Mouse (Mus musculus): ENCODE measurements at regions not wholly inside any gene's neighbourhood (a gene's known extent, or its start where the extent isn't known, plus 50 kb on each side); places are given as distances from the start of the nearest gene placed in this dataset.

DNA sequence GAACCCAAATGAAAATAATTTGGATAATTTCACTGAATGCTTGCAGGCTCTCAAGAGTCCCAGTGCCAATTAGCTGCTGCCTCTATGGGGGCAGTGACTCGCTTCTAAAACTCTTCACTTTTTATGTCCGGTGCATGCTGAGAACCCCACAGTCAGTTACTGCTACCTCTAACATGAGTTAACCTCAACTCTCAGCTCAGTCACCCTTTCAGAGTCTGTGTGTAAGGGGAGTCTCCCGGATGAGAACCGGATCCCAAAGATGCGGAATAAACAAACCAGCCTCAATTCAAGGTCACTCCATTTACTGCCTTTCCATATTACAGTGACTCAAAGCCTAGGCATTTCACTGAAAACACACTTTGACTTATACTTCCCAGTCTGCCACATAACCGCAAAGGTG, 357.9 kb downstream of the Phf3 start:
- no peak for TF ChIP-seq CTCF (IDR thresholded peaks at IDR 0.05; ENCODE audit: low read depth, low read length)
- TF ChIP-seq POLR2A (IDR thresholded peaks at IDR 0.05; ENCODE audit: extremely low read depth, insufficient read depth, low read length) = no peak

All from liver, adult 2 months (tissue).